Mouse (Mus musculus) megakaryocyte, embryonic 14.5 days (primary cell): ENCODE data around the gene BC049352.

Source experiments
- FLI1 ChIP-seq: IDR thresholded peaks from 2 replicates; pipeline ENCODE4 v1.6.1; 2012; ENCODE audit warnings: low read length, inconsistent platforms, mixed read lengths
- GATA1 ChIP-seq: IDR thresholded peaks from 3 replicates; pipeline ENCODE4 v1.6.1; 2012; ENCODE audit warnings: mixed read lengths, low read length, inconsistent platforms, borderline replicate concordance

DNA sequence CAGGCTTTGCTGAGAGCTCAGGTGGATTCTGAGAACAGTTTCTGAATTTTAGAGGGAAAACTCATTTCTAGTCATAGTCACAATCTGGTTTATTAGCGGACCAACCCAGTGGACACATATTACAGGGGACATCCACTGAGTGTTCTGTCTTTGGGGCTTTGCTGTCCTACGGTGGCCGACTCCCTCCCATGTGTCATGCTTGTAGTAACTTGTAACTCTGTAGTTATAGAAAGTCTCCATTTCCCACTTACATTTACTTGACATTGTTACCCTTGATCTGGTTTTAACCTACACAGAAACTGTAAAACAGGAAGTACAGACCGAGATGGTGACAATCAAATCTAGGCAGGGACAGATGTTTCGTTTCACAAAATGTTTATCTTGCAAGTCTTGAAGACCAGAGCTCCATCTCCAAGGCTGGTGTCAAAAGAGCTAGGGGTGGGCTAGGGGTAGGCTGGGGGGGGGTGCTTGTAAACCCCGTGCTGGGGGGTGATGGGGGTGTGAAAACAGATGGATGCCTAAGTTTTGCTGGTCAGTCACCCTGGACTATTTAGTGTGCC, 53.9 kb downstream of the BC049352 start:
- TF ChIP-seq FLI1 (no peak), GATA1 (no peak)
